Mouse (Mus musculus) liver, embryonic 15.5 days (tissue): ENCODE results near the gene Gstp2. TPM values are rescaled to one million over a fixed set of nuclear protein-coding genes. Genes with fewer than 3 reads are reported as not detected.

Experiments used
- ATAC-seq: fragments of 200-750 bp; cut with Nextera tagmentation; 2 replicates; pipeline ENCODE4 v1.8.0; 2017; ENCODE audit warnings: moderate number of reproducible peaks, mild to moderate bottlenecking, moderate library complexity; ENCODE audit not compliant: insufficient read depth
- H3K27ac ChIP-seq: fragments of 300-500 bp; sonication (generic); replicated peaks from 2 replicates; pipeline ENCODE4 v1.5.1; 2015; ENCODE audit warnings: mild to moderate bottlenecking, inconsistent platforms
- H3K27me3 ChIP-seq: fragments of 300-500 bp; sonication (generic); 2 replicates; pipeline ENCODE4 v1.6.1; 2015; ENCODE audit warnings: mild to moderate bottlenecking, inconsistent platforms
- H3K36me3 ChIP-seq: fragments of 300-500 bp; sonication (generic); replicated peaks from 2 replicates; pipeline ENCODE4 v1.6.1; 2015; ENCODE audit warnings: moderate library complexity, mild to moderate bottlenecking, inconsistent platforms
- H3K4me1 ChIP-seq: fragments of 300-500 bp; sonication (generic); replicated peaks from 2 replicates; pipeline ENCODE4 v1.6.1; 2015; ENCODE audit warnings: inconsistent platforms
- H3K4me2 ChIP-seq: fragments of 300-500 bp; sonication (generic); 2 replicates; pipeline ENCODE4 v1.6.1; 2015; ENCODE audit warnings: moderate library complexity, mild to moderate bottlenecking, inconsistent platforms
- H3K4me3 ChIP-seq: fragments of 300-500 bp; sonication (generic); replicated peaks from 2 replicates; pipeline ENCODE4 v1.5.1; 2015; ENCODE audit warnings: mild to moderate bottlenecking, inconsistent platforms
- H3K9ac ChIP-seq: fragments of 300-500 bp; sonication (generic); 2 replicates; pipeline ENCODE4 v1.6.1; 2015; ENCODE audit warnings: moderate library complexity, mild to moderate bottlenecking, inconsistent platforms
- H3K9me3 ChIP-seq: fragments of 300-500 bp; sonication (generic); replicated peaks from 2 replicates; pipeline ENCODE4 v1.6.1; 2016; ENCODE audit warnings: inconsistent platforms
- WGBS: fragments of 180-500 bp; shearing (Covaris S2); methylation state at CpG from one replicate; pipeline ENCODE4 v1.1.7; 2015; ENCODE audit warnings: mixed read lengths; ENCODE audit not compliant: insufficient replicate concordance; 5-methylcytosine and 5-hydroxymethylcytosine counted together
- polyA plus RNA-seq: library from polyadenylated mRNA; unstranded; fragments of >200 nt; fragmentation: Nextera tagmentation; extraction: Ambion mirVana; gene quantifications from 2 replicates; pipeline ENCODE4 v1.2.1, GENCODE M21; 2015

The Gstp2 gene
- polyA plus RNA-seq, 1 experiment from 2014 or later, result 8.0 TPM

- no peak overlapping the region for H3K4me3 ChIP-seq
- H3K9me3 ChIP-seq, result no peaks in the 10 kb centered on the region
- 80% methylated on average over 9 of the region's 9 CpGs for WGBS
- H3K27me3 ChIP-seq, result no peaks in the 10 kb centered on the region
- peaks cover 45% of the 10 kb centered on the region for H3K36me3 ChIP-seq
- peaks cover 18% of the 10 kb centered on the region for H3K4me1 ChIP-seq
- no peak overlapping the region for H3K4me2 ChIP-seq
- no peak overlapping the region for H3K9ac ChIP-seq
- ATAC-seq, result no peak
- no peak overlapping the region for H3K27ac ChIP-seq
These were observed 40.7 kb downstream of the Gstp2 start for GRCm38 (mm10) chr19:4005091-4005490.

GRCm38 (mm10) chr19:4004331-4004730, 41.5 kb downstream of the Gstp2 start:
- Histone ChIP-seq H3K4me1 (peaks cover 24% of the 10 kb centered on the region), H3K27me3 (no peaks in the 10 kb centered on the region), H3K4me2 (no peak overlapping the region), H3K9ac (no peak overlapping the region), H3K9me3 (no peaks in the 10 kb centered on the region), H3K4me3 (no peak overlapping the region), H3K36me3 (peaks cover 38% of the 10 kb centered on the region), H3K27ac (no peak overlapping the region)
- ATAC-seq, result no peak
- WGBS, result 83% methylated on average over 15 of the region's 15 CpGs

GRCm38 (mm10) chr19:4003641-4004040, 42.2 kb downstream of the Gstp2 start:
- ATAC-seq, result no peak
- peaks cover 31% of the 10 kb centered on the region for H3K36me3 ChIP-seq
- 72% methylated on average over 12 of the region's 12 CpGs for WGBS

GRCm38 (mm10) chr19:4003112-4003511, 42.7 kb downstream of the Gstp2 start, which contains the start of gene Doc2g:
TSS of gene Doc2g (plus strand) at chr19:4003313.
- no peak within 1 kb of the TSS for H3K9ac ChIP-seq
- H3K4me2 ChIP-seq, result no peak within 1 kb of the TSS
- ATAC-seq, result no peak
- H3K27me3 ChIP-seq, result no peaks in the 10 kb centered on the region
- peaks cover 30% of the 10 kb centered on the region for H3K4me1 ChIP-seq
- peaks cover 25% of the 10 kb centered on the region for H3K36me3 ChIP-seq
- no peak within 1 kb of the TSS for H3K4me3 ChIP-seq
- H3K27ac ChIP-seq, result no peak within 1 kb of the TSS
- H3K9me3 ChIP-seq, result no peaks in the 10 kb centered on the region
- WGBS, result 60% methylated on average over 1 of the region's 1 CpGs

More at GRCm38 (mm10) chr19:4003641-4004040, 42.2 kb downstream of the Gstp2 start:
- Histone ChIP-seq H3K9me3 (no peaks in the 10 kb centered on the region), H3K27ac (no peak overlapping the region), H3K9ac (no peak overlapping the region), H3K27me3 (no peaks in the 10 kb centered on the region), H3K4me1 (peaks cover 30% of the 10 kb centered on the region), H3K4me2 (no peak overlapping the region), H3K4me3 (no peak overlapping the region)

GRCm38 (mm10) chr19:4001752-4002151, 44.1 kb downstream of the Gstp2 start:
- WGBS, result 85% methylated on average over 5 of the region's 5 CpGs
- no peak for ATAC-seq
- H3K4me1 ChIP-seq, result peaks cover 30% of the 10 kb centered on the region
- H3K27me3 ChIP-seq, result no peaks in the 10 kb centered on the region
- H3K4me2 ChIP-seq, result 0 out of 2 replicates have a peak overlapping the region, but pooled peaks have one; percentile 99
- no peak overlapping the region for H3K27ac ChIP-seq
- H3K4me3 ChIP-seq, result 0 out of 2 replicates have a peak overlapping the region, but pooled peaks have one; percentile 1
- peaks cover 12% of the 10 kb centered on the region for H3K36me3 ChIP-seq
- no peaks in the 10 kb centered on the region for H3K9me3 ChIP-seq
- no peak overlapping the region for H3K9ac ChIP-seq

- Histone ChIP-seq H3K4me2 (peak overlapping the region; percentile 99), H3K27me3 (no peaks in the 10 kb centered on the region), H3K9ac (peak overlapping the region; percentile 89), H3K36me3 (peaks cover 5% of the 10 kb centered on the region), H3K4me3 (peak overlapping the region; percentile 92), H3K9me3 (no peaks in the 10 kb centered on the region), H3K4me1 (peaks cover 30% of the 10 kb centered on the region), H3K27ac (peak overlapping the region; percentile 99)
- peak; percentile 4; the same call in 1 of the 2 replicates for ATAC-seq
- WGBS, result 27% methylated on average over 17 of the region's 17 CpGs
These were observed 44.8 kb downstream of the Gstp2 start for GRCm38 (mm10) chr19:4000949-4001525.

GRCm38 (mm10) chr19:4000119-4000900, 45.5 kb downstream of the Gstp2 start, which contains the start of the genes Nudt8 and Gm49405:
TSS of gene Nudt8 (plus strand) at chr19:4000580.
TSS of gene Gm49405 (plus strand) at chr19:4000626.
- Histone ChIP-seq H3K9ac (peak within 1 kb of the TSS; percentile 89), H3K4me2 (peak within 1 kb of the TSS; percentile 99), H3K27ac (peak within 1 kb of the TSS; percentile 99), H3K4me1 (peaks cover 30% of the 10 kb centered on the region), H3K4me3 (peak within 1 kb of the TSS; percentile 92), H3K9me3 (no peaks in the 10 kb centered on the region), H3K36me3 (no peaks in the 10 kb centered on the region), H3K27me3 (no peaks in the 10 kb centered on the region)
- peak; percentile 87 for ATAC-seq
- WGBS, result under 1% methylated on average over 64 of the region's 64 CpGs

GRCm38 (mm10) chr19:3999121-3999730, 46.6 kb downstream of the Gstp2 start:
- WGBS, result 58% methylated on average over 9 of the region's 9 CpGs
- Histone ChIP-seq H3K4me2 (peak overlapping the region; percentile 99), H3K4me1 (peaks cover 30% of the 10 kb centered on the region), H3K9ac (no peak overlapping the region), H3K9me3 (no peaks in the 10 kb centered on the region), H3K4me3 (0 out of 2 replicates have a peak overlapping the region, but pooled peaks have one; percentile 92), H3K27ac (peak overlapping the region; percentile 99; the same call in 1 of the 2 replicates), H3K27me3 (no peaks in the 10 kb centered on the region), H3K36me3 (no peaks in the 10 kb centered on the region)
- no peak for ATAC-seq

GRCm38 (mm10) chr19:3998335-3998734, 47.5 kb downstream of the Gstp2 start:
- Histone ChIP-seq H3K4me1 (peaks cover 30% of the 10 kb centered on the region), H3K4me3 (no peak overlapping the region), H3K4me2 (no peak overlapping the region), H3K27ac (no peak overlapping the region), H3K36me3 (no peaks in the 10 kb centered on the region), H3K9me3 (no peaks in the 10 kb centered on the region), H3K9ac (no peak overlapping the region), H3K27me3 (no peaks in the 10 kb centered on the region)
- WGBS, result 67% methylated on average over 8 of the region's 8 CpGs
- ATAC-seq, result no peak

- Histone ChIP-seq H3K9me3 (no peaks in the 10 kb centered on the region), H3K9ac (no peak overlapping the region), H3K4me3 (no peak overlapping the region), H3K27ac (no peak overlapping the region), H3K4me2 (no peak overlapping the region), H3K4me1 (peaks cover 33% of the 10 kb centered on the region), H3K27me3 (0 out of 2 replicates have a peak, but pooled peaks cover 5% of the 10 kb centered on the region), H3K36me3 (no peaks in the 10 kb centered on the region)
- no peak for ATAC-seq
- WGBS, result 58% methylated on average over 8 of the region's 8 CpGs
These were observed 48.6 kb downstream of the Gstp2 start for GRCm38 (mm10) chr19:3997231-3997630.

- WGBS, result 62% methylated on average over 8 of the region's 8 CpGs
- Histone ChIP-seq H3K4me3 (no peak overlapping the region), H3K9me3 (no peaks in the 10 kb centered on the region), H3K36me3 (no peaks in the 10 kb centered on the region), H3K27ac (no peak overlapping the region), H3K27me3 (0 out of 2 replicates have a peak, but pooled peaks cover 9% of the 10 kb centered on the region), H3K4me2 (no peak overlapping the region), H3K4me1 (peaks cover 28% of the 10 kb centered on the region), H3K9ac (no peak overlapping the region)
- no peak for ATAC-seq
These were observed 49.1 kb downstream of the Gstp2 start for GRCm38 (mm10) chr19:3996747-3997146.
